Mouse (Mus musculus): ENCODE measurements at regions not wholly inside any gene's neighbourhood (a gene's known extent, or its start where the extent isn't known, plus 50 kb on each side); places are given as distances from the start of the nearest gene placed in this dataset.

- TF ChIP-seq HCFC1 (IDR thresholded peaks at IDR 0.05; ENCODE audit: borderline replicate concordance, insufficient read depth, low read length) (no peak), ZC3H11A (IDR thresholded peaks at IDR 0.05; ENCODE audit: borderline replicate concordance, low read depth, low read length) (no peak), CHD2 (IDR thresholded peaks at IDR 0.05; ENCODE audit: low read depth, low read length) (no peak)
These were observed 113.6 kb upstream of the 1700056E22Rik start for GRCm38 (mm10) chr1:184147713-184148112.
